Mouse (Mus musculus) forebrain, embryonic 15.5 days (tissue): Measurements from ENCODE around the gene Dohh. TPM values are rescaled to one million over a fixed set of nuclear protein-coding genes. Genes with fewer than 3 reads are reported as not detected.

Source experiments
- ATAC-seq: fragments of 200-750 bp; cut with Nextera tagmentation; replicated peaks from 2 replicates; pipeline ENCODE4 v1.8.0; 2017; ENCODE audit warnings: mild to moderate bottlenecking, moderate TSS enrichment, moderate library complexity
- H3K27ac ChIP-seq: fragments of 300-500 bp; sonication (generic); replicated peaks from 2 replicates; pipeline ENCODE4 v1.5.1; 2015; ENCODE audit warnings: mild to moderate bottlenecking, inconsistent platforms
- H3K27me3 ChIP-seq: fragments of 300-500 bp; sonication (generic); 2 replicates; pipeline ENCODE4 v1.6.1; 2015; ENCODE audit warnings: inconsistent platforms
- H3K36me3 ChIP-seq: fragments of 300-500 bp; sonication (generic); 2 replicates; pipeline ENCODE4 v1.6.1; 2015; ENCODE audit warnings: mild to moderate bottlenecking, inconsistent platforms
- H3K4me1 ChIP-seq: fragments of 300-500 bp; sonication (generic); 2 replicates; pipeline ENCODE4 v1.6.1; 2015; ENCODE audit warnings: inconsistent platforms
- H3K4me2 ChIP-seq: fragments of 300-500 bp; sonication (generic); replicated peaks from 2 replicates; pipeline ENCODE4 v1.6.1; 2015; ENCODE audit warnings: mild to moderate bottlenecking, inconsistent platforms
- H3K4me3 ChIP-seq: fragments of 300-500 bp; sonication (generic); 2 replicates; pipeline ENCODE4 v1.5.1; 2015; ENCODE audit warnings: mild to moderate bottlenecking, inconsistent platforms
- H3K9ac ChIP-seq: fragments of 300-500 bp; sonication (generic); replicated peaks from 2 replicates; pipeline ENCODE4 v1.6.1; 2015; ENCODE audit warnings: mild to moderate bottlenecking, inconsistent platforms
- H3K9me3 ChIP-seq: fragments of 300-500 bp; sonication (generic); 2 replicates; pipeline ENCODE4 v1.6.1; 2016; ENCODE audit warnings: inconsistent platforms
- WGBS: fragments of 180-500 bp; shearing (Covaris S2); methylation state at CpG from one replicate; pipeline ENCODE4 v1.1.7; 2015; ENCODE audit warnings: mixed read lengths; 5-methylcytosine and 5-hydroxymethylcytosine counted together
- polyA plus RNA-seq: library from polyadenylated mRNA; unstranded; fragments of >200 nt; fragmentation: Nextera tagmentation; extraction: Ambion mirVana; gene quantifications from 2 replicates; pipeline ENCODE4 v1.2.1, GENCODE M21; 2015

Dohh gene
- polyA plus RNA-seq, 1 experiment from 2014 or later, result 88.2 TPM

- WGBS, result 32% methylated on average over 10 of the region's 10 CpGs
- Histone ChIP-seq H3K27me3 (peaks cover 7% of the 10 kb centered on the region; the same call in 1 of the 2 replicates), H3K4me1 (peaks cover 48% of the 10 kb centered on the region), H3K4me2 (peak overlapping the region; percentile 43), H3K36me3 (peaks cover 17% of the 10 kb centered on the region; the same call in 1 of the 2 replicates), H3K9ac (no peak overlapping the region), H3K9me3 (no peaks in the 10 kb centered on the region), H3K27ac (peak overlapping the region; percentile 79), H3K4me3 (peak overlapping the region; percentile 26)
- no peak for ATAC-seq
Measured at GRCm38 (mm10) chr10:81401205-81401520, 16.9 kb downstream of the Dohh start.

GRCm38 (mm10) chr10:81401521-81402226 lies 17.4 kb downstream of the Dohh start:
- Histone ChIP-seq H3K9me3 (no peaks in the 10 kb centered on the region), H3K36me3 (peaks cover 19% of the 10 kb centered on the region; the same call in 1 of the 2 replicates), H3K27me3 (peaks cover 7% of the 10 kb centered on the region; the same call in 1 of the 2 replicates), H3K27ac (peak overlapping the region; percentile 79), H3K9ac (0 out of 2 replicates have a peak overlapping the region, but pooled peaks have one; percentile 7), H3K4me3 (no peak overlapping the region), H3K4me2 (peak overlapping the region; percentile 26), H3K4me1 (peaks cover 42% of the 10 kb centered on the region)
- peak; percentile 53 for ATAC-seq
- 6% methylated on average over 18 of the region's 18 CpGs for WGBS

- Histone ChIP-seq H3K9me3 (no peaks in the 10 kb centered on the region), H3K4me1 (peaks cover 46% of the 10 kb centered on the region), H3K27ac (peak overlapping the region; percentile 79), H3K27me3 (peaks cover 7% of the 10 kb centered on the region; the same call in 1 of the 2 replicates), H3K4me2 (peak overlapping the region; percentile 26; the same call in 1 of the 2 replicates), H3K4me3 (no peak overlapping the region), H3K36me3 (peaks cover 23% of the 10 kb centered on the region), H3K9ac (0 out of 2 replicates have a peak overlapping the region, but pooled peaks have one; percentile 7)
- ATAC-seq, result peak; percentile 25
- WGBS, result 18% methylated on average over 7 of the region's 7 CpGs
Measured at GRCm38 (mm10) chr10:81402227-81402765, 18.1 kb downstream of the Dohh start.

GRCm38 (mm10) chr10:81403511-81403910 lies 19.3 kb downstream of the Dohh start:
- H3K27me3 ChIP-seq, result peaks cover 10% of the 10 kb centered on the region; the same call in 1 of the 2 replicates
- peaks cover 30% of the 10 kb centered on the region for H3K36me3 ChIP-seq
- H3K4me3 ChIP-seq, result no peak overlapping the region
- no peak overlapping the region for H3K4me2 ChIP-seq
- peaks cover 57% of the 10 kb centered on the region for H3K4me1 ChIP-seq
- 64% methylated on average over 10 of the region's 10 CpGs for WGBS
- no peak for ATAC-seq
- no peak overlapping the region for H3K9ac ChIP-seq
- peak overlapping the region; percentile 79; the same call in 1 of the 2 replicates for H3K27ac ChIP-seq
- no peaks in the 10 kb centered on the region for H3K9me3 ChIP-seq

GRCm38 (mm10) chr10:81404082-81404481 lies 19.9 kb downstream of the Dohh start:
- H3K4me1 ChIP-seq, result peaks cover 59% of the 10 kb centered on the region

GRCm38 (mm10) chr10:81404720-81405119 lies 20.5 kb downstream of the Dohh start:
- Histone ChIP-seq H3K4me3 (no peak overlapping the region), H3K27ac (no peak overlapping the region; the same call in 1 of the 2 replicates), H3K36me3 (peaks cover 27% of the 10 kb centered on the region), H3K4me2 (no peak overlapping the region), H3K9me3 (no peaks in the 10 kb centered on the region), H3K9ac (no peak overlapping the region), H3K4me1 (peaks cover 55% of the 10 kb centered on the region), H3K27me3 (peaks cover 10% of the 10 kb centered on the region; the same call in 1 of the 2 replicates)
- 54% methylated on average over 18 of the region's 18 CpGs for WGBS
- ATAC-seq, result no peak

More at GRCm38 (mm10) chr10:81404082-81404481, 19.9 kb downstream of the Dohh start:
- H3K4me2 ChIP-seq, result no peak overlapping the region
- H3K4me3 ChIP-seq, result no peak overlapping the region
- WGBS, result 24% methylated on average over 9 of the region's 9 CpGs
- H3K27me3 ChIP-seq, result peaks cover 10% of the 10 kb centered on the region; the same call in 1 of the 2 replicates
- no peaks in the 10 kb centered on the region for H3K9me3 ChIP-seq
- H3K36me3 ChIP-seq, result peaks cover 30% of the 10 kb centered on the region
- no peak overlapping the region for H3K9ac ChIP-seq
- H3K27ac ChIP-seq, result no peak overlapping the region
- no peak for ATAC-seq

GRCm38 (mm10) chr10:81405588-81406201 lies 21.5 kb downstream of the Dohh start:
- WGBS, result 46% methylated on average over 13 of the region's 13 CpGs
- H3K9ac ChIP-seq, result no peak overlapping the region
- H3K36me3 ChIP-seq, result peaks cover 23% of the 10 kb centered on the region
- no peak overlapping the region for H3K27ac ChIP-seq
- peaks cover 49% of the 10 kb centered on the region for H3K4me1 ChIP-seq
- H3K9me3 ChIP-seq, result no peaks in the 10 kb centered on the region
- H3K27me3 ChIP-seq, result peaks cover 10% of the 10 kb centered on the region; the same call in 1 of the 2 replicates
- no peak overlapping the region for H3K4me3 ChIP-seq
- no peak overlapping the region for H3K4me2 ChIP-seq
- no peak for ATAC-seq

GRCm38 (mm10) chr10:81406504-81407440 lies 22.5 kb downstream of the Dohh start:
- Histone ChIP-seq H3K27ac (no peak overlapping the region), H3K27me3 (peaks cover 10% of the 10 kb centered on the region; the same call in 1 of the 2 replicates), H3K9ac (no peak overlapping the region), H3K9me3 (no peaks in the 10 kb centered on the region), H3K4me1 (peaks cover 49% of the 10 kb centered on the region), H3K36me3 (peaks cover 23% of the 10 kb centered on the region), H3K4me3 (no peak overlapping the region), H3K4me2 (no peak overlapping the region)
- 28% methylated on average over 24 of the region's 24 CpGs for WGBS
- ATAC-seq, result no peak

- H3K4me3 ChIP-seq, result no peak overlapping the region
- no peak overlapping the region for H3K4me2 ChIP-seq
- no peaks in the 10 kb centered on the region for H3K9me3 ChIP-seq
- peaks cover 10% of the 10 kb centered on the region; the same call in 1 of the 2 replicates for H3K27me3 ChIP-seq
- H3K9ac ChIP-seq, result no peak overlapping the region
- no peak overlapping the region for H3K27ac ChIP-seq
- ATAC-seq, result no peak
- 28% methylated on average over 31 of the region's 31 CpGs for WGBS
- peaks cover 48% of the 10 kb centered on the region for H3K4me1 ChIP-seq
- peaks cover 23% of the 10 kb centered on the region for H3K36me3 ChIP-seq
Measured at GRCm38 (mm10) chr10:81407539-81408423, 23.6 kb downstream of the Dohh start.

- Histone ChIP-seq H3K27ac (no peak overlapping the region), H3K27me3 (peaks cover 10% of the 10 kb centered on the region; the same call in 1 of the 2 replicates), H3K9me3 (no peaks in the 10 kb centered on the region), H3K9ac (no peak overlapping the region), H3K4me1 (peaks cover 45% of the 10 kb centered on the region), H3K36me3 (peaks cover 23% of the 10 kb centered on the region), H3K4me3 (no peak overlapping the region), H3K4me2 (no peak overlapping the region)
- ATAC-seq, result no peak
- WGBS, result 53% methylated on average over 13 of the region's 13 CpGs
Measured at GRCm38 (mm10) chr10:81408424-81408729, 24.1 kb downstream of the Dohh start.
